Comparison of ENCODE assay signal across 8 mouse cellular contexts in the genomic region with DNA sequence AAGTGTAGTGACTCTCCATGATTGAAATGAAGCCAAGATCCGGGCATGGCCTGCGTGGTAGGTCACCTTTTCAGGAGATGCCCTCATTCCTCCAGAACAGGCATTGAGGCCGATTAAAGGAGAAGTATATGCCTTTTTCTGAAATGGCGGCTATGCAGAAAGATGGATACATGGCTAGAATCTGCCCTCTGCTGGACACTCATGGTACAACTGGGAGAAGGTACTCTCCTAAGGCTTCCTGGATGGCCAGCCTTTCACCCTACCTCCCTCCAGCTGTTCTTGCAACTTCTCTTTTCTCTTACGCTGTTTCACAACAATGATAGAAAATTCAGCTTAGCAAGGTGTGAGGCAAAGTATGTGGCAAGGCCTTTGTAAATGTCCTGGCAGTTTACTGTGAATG. TPM values are rescaled to one million over a fixed set of nuclear protein-coding genes. Genes with fewer than 3 reads are reported as not detected.
DNase-seq lines count a peak whose midpoint lies in the region; ATAC-seq and TF ChIP-seq lines count a peak whose summit lies in the region.

No protein-coding gene starts in this region.

- no peaks in the 10 kb centered on the region for H3K9me3 ChIP-seq in forebrain, embryonic 16.5 days (ENCODE audit: control insufficient read depth, low read length)
- H3K9me3 ChIP-seq in stomach, postnatal 0 days (ENCODE audit: control insufficient read depth, low read length): no peaks in the 10 kb centered on the region

- no peak overlapping the region for H3K9ac ChIP-seq in forebrain, embryonic 16.5 days (replicated peaks; ENCODE audit: low read depth, low read length)
- H3K9ac ChIP-seq in stomach, postnatal 0 days (ENCODE audit: low read length): no peak overlapping the region

- TF ChIP-seq POLR2A in testis, adult 2 months (IDR thresholded peaks at IDR 0.05; ENCODE audit: control insufficient read depth, low read depth, low read length): no peak

- no peak for DNase-seq in testis, postnatal 14 days (ENCODE audit: low spot score)
- DNase-seq in c-Kit-positive CD71-positive TER-119-negative erythroid progenitor cells, embryonic 14.5 days (ENCODE audit: low read depth): peak; percentile 70
- peak; percentile 91 for DNase-seq in induced T-regulatory cell, adult 2 months (ENCODE audit: low read depth)
- DNase-seq in left cerebral cortex, postnatal 36 days (ENCODE audit: low spot score in 2 of 2): peak; percentile 78 to 81
- DNase-seq in naive thymus-derived CD4-positive, alpha-beta T cell, adult 2 months (ENCODE audit: low read depth): peak; percentile 91
- peak; percentile 83 for DNase-seq in stomach, postnatal 0 days (ENCODE audit: low spot score)

- H3K4me2 ChIP-seq in forebrain, embryonic 16.5 days (ENCODE audit: low read length): no peak overlapping the region
- no peak overlapping the region for H3K4me2 ChIP-seq in stomach, postnatal 0 days (replicated peaks; ENCODE audit: low read depth)

- no peaks in the 10 kb centered on the region for H3K36me3 ChIP-seq in testis, adult 2 months (ENCODE audit: control insufficient read depth, insufficient read depth, low read length)
- peaks cover 11% of the 10 kb centered on the region for H3K36me3 ChIP-seq in forebrain, embryonic 16.5 days (ENCODE audit: control insufficient read depth, insufficient read depth)
- H3K36me3 ChIP-seq in stomach, postnatal 0 days (ENCODE audit: control insufficient read depth, insufficient read depth, low read length): peaks cover 3% of the 10 kb centered on the region

- intact Hi-C loops in left cerebral cortex, postnatal 36 days (cut with DNase I): loop anchor here (10.0 kb wide), 1 partner anchor 133 kb away; no protein-coding TSS in a partner anchor

- no peak overlapping the region for H3K27ac ChIP-seq in testis, adult 2 months (ENCODE audit: control insufficient read depth, insufficient read depth, low read depth, low read length)
- no peak overlapping the region for H3K27ac ChIP-seq in forebrain, embryonic 16.5 days (ENCODE audit: low read length)
- H3K27ac ChIP-seq in stomach, postnatal 0 days (replicated peaks): no peak overlapping the region

- no peaks in the 10 kb centered on the region for H3K4me1 ChIP-seq in testis, adult 2 months (ENCODE audit: control insufficient read depth, insufficient read depth, low read length)
- H3K4me1 ChIP-seq in forebrain, embryonic 16.5 days (replicated peaks; ENCODE audit: control insufficient read depth, insufficient read depth, low read length): no peaks in the 10 kb centered on the region
- H3K4me1 ChIP-seq in stomach, postnatal 0 days (replicated peaks; ENCODE audit: control insufficient read depth, insufficient read depth): no peaks in the 10 kb centered on the region

- 44% methylated on average over 5 of the region's 5 CpGs for WGBS in forebrain, embryonic 16.5 days
- WGBS in stomach, postnatal 0 days: 39% methylated on average over 5 of the region's 5 CpGs

- TF ChIP-seq CTCF in testis, adult 2 months (IDR thresholded peaks at IDR 0.05; ENCODE audit: control insufficient read depth, insufficient read depth, insufficient replicate concordance, low read depth, low read length): peak; percentile 12; the same call in 1 of the 2 replicates
- TF ChIP-seq CTCF in stomach, postnatal 0 days (IDR thresholded peaks at IDR 0.05; ENCODE audit: low read depth): peak; percentile 92

- no peaks in the 10 kb centered on the region for H3K27me3 ChIP-seq in testis, adult 2 months (ENCODE audit: control insufficient read depth, insufficient read depth, low read length)
- H3K27me3 ChIP-seq in forebrain, embryonic 16.5 days (replicated peaks; ENCODE audit: control insufficient read depth, insufficient read depth, low read length): no peaks in the 10 kb centered on the region
- no peaks in the 10 kb centered on the region for H3K27me3 ChIP-seq in stomach, postnatal 0 days (ENCODE audit: control insufficient read depth, insufficient read depth, low read length)

- no peak for TF ChIP-seq EP300 in stomach, postnatal 0 days (optimal IDR thresholded peaks at IDR 0.05)

- H3K4me3 ChIP-seq in testis, adult 2 months (ENCODE audit: control insufficient read depth, low read depth, low read length): no peak overlapping the region
- no peak overlapping the region for H3K4me3 ChIP-seq in forebrain, embryonic 16.5 days (replicated peaks; ENCODE audit: low read length)
- H3K4me3 ChIP-seq in stomach, postnatal 0 days (ENCODE audit: low read depth, low read length): no peak overlapping the region

- 0 out of 2 replicates have a peak, but pooled peaks have one; percentile 43 for ATAC-seq in forebrain, embryonic 16.5 days
- peak; percentile 73; the same call in 1 of the 2 replicates for ATAC-seq in stomach, postnatal 0 days (ENCODE audit: low FRiP score, low TSS enrichment)

RNA-seq across cellular contexts. Expression of gene Rab11fip4, which starts 13.3 kb away (rescaled TPM):
- 12.1 and 13.6 TPM in 2 replicates for polyA plus RNA-seq in testis, adult 2 months (2012; rRNA removed)
- polyA plus RNA-seq in forebrain, embryonic 16.5 days (2015; fragmentation: Nextera tagmentation; extraction: Ambion mirVana): 28.5 and 31.6 TPM in 2 replicates
- total RNA-seq in left cerebral cortex, postnatal 36 days (2021): 100 to 1,000 TPM; 247 to 269 TPM
- polyA plus RNA-seq in stomach, postnatal 0 days (2015; fragmentation: Nextera tagmentation; extraction: Ambion mirVana): 0.98 and 1.7 TPM in 2 replicates

RNA-seq across cellular contexts. Expression of gene Evi2a, which starts 47.3 kb away (rescaled TPM):
- 0.71 and 0.94 TPM in 2 replicates for polyA plus RNA-seq in testis, adult 2 months (2012; rRNA removed)
- 2.4 and 3.1 TPM in 2 replicates for polyA plus RNA-seq in forebrain, embryonic 16.5 days (2015; fragmentation: Nextera tagmentation; extraction: Ambion mirVana)
- total RNA-seq in left cerebral cortex, postnatal 36 days (2021): 10 to 100 TPM; 13.6 to 18.8 TPM
- polyA plus RNA-seq in stomach, postnatal 0 days (2015; fragmentation: Nextera tagmentation; extraction: Ambion mirVana): 3.0 and 4.5 TPM in 2 replicates

RNA-seq across cellular contexts. Expression of gene Evi2, which starts 47.4 kb away (rescaled TPM):
- polyA plus RNA-seq in testis, adult 2 months (2012; rRNA removed): not detected in 2 replicates
- 0.37 and 0.73 TPM in 2 replicates for polyA plus RNA-seq in forebrain, embryonic 16.5 days (2015; fragmentation: Nextera tagmentation; extraction: Ambion mirVana)
- not detected for total RNA-seq in left cerebral cortex, postnatal 36 days (2021)
- polyA plus RNA-seq in stomach, postnatal 0 days (2015; fragmentation: Nextera tagmentation; extraction: Ambion mirVana): 0.05 and 0.28 TPM in 2 replicates

RNA-seq across cellular contexts. Expression of gene Evi2b, which starts 54.2 kb away (rescaled TPM):
- polyA plus RNA-seq in testis, adult 2 months (2012; rRNA removed): 0.06 and 0.23 TPM in 2 replicates
- polyA plus RNA-seq in forebrain, embryonic 16.5 days (2015; fragmentation: Nextera tagmentation; extraction: Ambion mirVana): 0.14 and 0.34 TPM in 2 replicates
- under 1 TPM; 0.32 to 0.63 TPM for total RNA-seq in left cerebral cortex, postnatal 36 days (2021)
- polyA plus RNA-seq in stomach, postnatal 0 days (2015; fragmentation: Nextera tagmentation; extraction: Ambion mirVana): 0.27 and 0.53 TPM in 2 replicates
